Comparison of ENCODE assay signal across 17 mouse cellular contexts in the genomic region with DNA sequence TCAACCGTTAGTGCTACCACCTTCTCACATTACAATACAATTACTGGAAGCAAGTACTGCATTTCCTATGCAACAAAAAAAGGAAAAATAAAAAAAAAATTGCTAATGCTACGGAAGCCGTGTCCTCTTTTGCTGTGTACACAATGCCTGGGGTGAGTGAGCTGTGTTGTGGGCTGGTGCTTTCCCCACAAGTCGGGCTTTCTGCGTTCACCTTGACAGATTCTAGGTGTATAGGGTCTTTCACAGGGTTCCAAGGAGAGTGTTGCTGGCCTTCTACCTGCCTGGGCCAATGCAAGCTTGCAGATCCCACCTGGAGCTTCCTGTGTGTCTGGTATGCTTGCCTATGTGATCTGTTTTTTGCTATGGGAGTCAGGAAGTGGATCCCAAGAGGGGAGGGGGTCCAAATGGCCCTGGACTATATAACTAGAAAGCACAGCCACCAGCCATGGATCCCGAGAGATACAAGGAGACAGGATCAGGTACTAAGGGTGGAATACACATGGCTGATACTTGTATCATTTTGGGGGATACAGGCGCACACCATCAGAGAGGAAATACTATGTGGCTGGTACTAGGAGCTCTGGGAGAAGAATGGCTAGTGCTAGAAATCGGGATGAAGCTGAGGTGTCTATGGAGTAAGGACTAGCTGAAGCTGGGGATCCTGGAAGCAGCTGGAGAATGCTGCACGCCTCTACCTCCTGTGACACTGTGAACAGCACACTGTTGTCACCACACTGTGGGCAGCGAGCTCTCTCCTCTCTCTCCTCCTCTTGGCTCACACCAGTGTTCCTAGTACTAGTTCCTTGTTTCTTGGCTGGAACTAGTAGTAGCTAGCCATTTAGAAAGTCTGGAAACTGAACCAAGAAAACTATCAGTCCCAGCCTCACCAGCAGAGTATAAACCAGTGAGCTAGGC.
A peak's percentile ranks its signal among the peaks of the same experiment; 100 is the strongest.
DNase-seq lines count a peak whose midpoint lies in the region; ATAC-seq lines count a peak whose summit lies in the region.
"Had no signal": no experiment of that assay in that cellular context is flagged by ENCODE, and none has a peak within 500 bp of the region (broad histone marks: within the 10 kb centered on the region; RNA-seq: fewer than 3 reads in every experiment).

No protein-coding gene starts in this region.

- H3K27ac ChIP-seq in neural tube, embryonic 13.5 days (replicated peaks), result 0 out of 2 replicates have a peak overlapping the region, but pooled peaks have one; percentile 5
- H3K27ac ChIP-seq: kidney, postnatal 0 days; liver, embryonic 14.5 days; stomach, postnatal 0 days had no signal

- H3K4me1 ChIP-seq in neural tube, embryonic 13.5 days (replicated peaks), result peaks cover 4% of the 10 kb centered on the region; the same call in 1 of the 2 replicates

- H3K4me2 ChIP-seq in neural tube, embryonic 13.5 days, result no peak overlapping the region
- H3K4me2 ChIP-seq: midbrain, embryonic 11.5 days had no signal

- H3K9me3 ChIP-seq in neural tube, embryonic 13.5 days, result no peaks in the 10 kb centered on the region

- no peak overlapping the region for H3K4me3 ChIP-seq in neural tube, embryonic 13.5 days

- 89% methylated on average over 10 of the region's 10 CpGs for WGBS in neural tube, embryonic 13.5 days

- 0 out of 2 replicates have a peak, but pooled peaks have one; percentile 34 for ATAC-seq in frontal cortex, adult (ENCODE audit: low TSS enrichment)
- ATAC-seq in neural tube, embryonic 13.5 days (ENCODE audit: low read depth), result no peak
- ATAC-seq: lung, postnatal 0 days had no signal

- DNase-seq in frontal cortex, postnatal 25 days (ENCODE audit: low spot score in 2 of 2), result no peak
- no peak for DNase-seq in neural tube, embryonic 10.5 days (ENCODE audit: extremely low spot score, low spot score)
- DNase-seq in induced T-regulatory cell, adult 2 months (ENCODE audit: low read depth), result peak; percentile 44
- DNase-seq in testis, postnatal 10 days (ENCODE audit: low spot score), result no peak
- no peak for DNase-seq in layer of hippocampus, postnatal 25 days (ENCODE audit: extremely low spot score in 1 of 2, low spot score in 1 of 2)
- no peak for DNase-seq in MN1 (ENCODE audit: low spot score)
- DNase-seq: adrenal gland, adult 8-10 months; cerebellum, adult 8-10 months; heart, postnatal 4 days; thymus, postnatal 36 days had no signal

- H3K27me3 ChIP-seq in neural tube, embryonic 13.5 days, result no peaks in the 10 kb centered on the region

- H3K36me3 ChIP-seq in neural tube, embryonic 13.5 days, result 0 out of 2 replicates have a peak, but pooled peaks cover 5% of the 10 kb centered on the region

- no peak overlapping the region for H3K9ac ChIP-seq in neural tube, embryonic 13.5 days
- H3K9ac ChIP-seq: liver, embryonic 14.5 days had no signal
